Comparison of ENCODE assay signal across 22 mouse cellular contexts in genomic region chr7:64795554-64795953, GRCm38 (mm10).
DNase-seq lines count a peak whose midpoint lies in the region; ATAC-seq and TF ChIP-seq lines count a peak whose summit lies in the region.
"Had no signal": no experiment of that assay in that cellular context is flagged by ENCODE, and none has a peak within 500 bp of the region (broad histone marks: within the 10 kb centered on the region; RNA-seq: fewer than 3 reads in every experiment).

No protein-coding gene starts in this region.

- no peak overlapping the region for H3K4me3 ChIP-seq in heart, embryonic 13.5 days
- H3K4me3 ChIP-seq in heart, postnatal 0 days (ENCODE audit: low read depth, low read length), result no peak overlapping the region
- H3K4me3 ChIP-seq in kidney, embryonic 16.5 days (ENCODE audit: low read length), result no peak overlapping the region
- H3K4me3 ChIP-seq: embryonic facial prominence, embryonic 12.5 days; forebrain, embryonic 13.5 days; hindbrain, embryonic 12.5 days had no signal

- peak; percentile 57; the same call in 1 of the 2 replicates for ATAC-seq in frontal cortex, adult (ENCODE audit: low TSS enrichment)
- ATAC-seq in heart, embryonic 13.5 days (ENCODE audit: extremely low read depth, insufficient number of reproducible peaks, low FRiP score, low TSS enrichment), result no peak
- ATAC-seq in heart, postnatal 0 days (ENCODE audit: insufficient read depth, low read depth), result no peak
- no peak for ATAC-seq in kidney, embryonic 16.5 days (ENCODE audit: low FRiP score, low TSS enrichment)
- ATAC-seq: activated CD4-positive, CD25-positive, alpha-beta regulatory T cell, adult 4 months; forebrain, embryonic 13.5 days; forebrain, postnatal 0 days; hindbrain, embryonic 16.5 days; inflammation-experienced regulatory T-cells, adult 6 months; intestine, postnatal 0 days had no signal

- H3K4me1 ChIP-seq in heart, embryonic 13.5 days, result peaks cover 21% of the 10 kb centered on the region
- H3K4me1 ChIP-seq in heart, postnatal 0 days (ENCODE audit: control insufficient read depth, insufficient read depth), result peaks cover 19% of the 10 kb centered on the region
- H3K4me1 ChIP-seq in kidney, embryonic 16.5 days (ENCODE audit: insufficient read depth, low read length), result no peaks in the 10 kb centered on the region
- H3K4me1 ChIP-seq: embryonic facial prominence, embryonic 12.5 days; forebrain, embryonic 13.5 days; hindbrain, embryonic 12.5 days had no signal

- no peak for TF ChIP-seq EP300 in heart, postnatal 0 days (IDR thresholded peaks at IDR 0.05; ENCODE audit: low read depth)

- no peaks in the 10 kb centered on the region for H3K36me3 ChIP-seq in heart, embryonic 13.5 days
- no peaks in the 10 kb centered on the region for H3K36me3 ChIP-seq in heart, postnatal 0 days (replicated peaks; ENCODE audit: control insufficient read depth, insufficient read depth, low read length)
- H3K36me3 ChIP-seq in kidney, embryonic 16.5 days (ENCODE audit: insufficient read depth, low read length), result no peaks in the 10 kb centered on the region
- H3K36me3 ChIP-seq: embryonic facial prominence, embryonic 12.5 days; hindbrain, embryonic 12.5 days had no signal

- no peak for DNase-seq in frontal cortex, postnatal 10 days (ENCODE audit: low spot score in 2 of 2)
- DNase-seq in heart, postnatal 4 days, result no peak
- DNase-seq in heart, postnatal 0 days (ENCODE audit: low spot score), result peak; percentile 20
- no peak for DNase-seq in heart, adult 8-10 months (ENCODE audit: low spot score)
- DNase-seq in kidney, postnatal 14 days, result peak; percentile 8
- DNase-seq: adrenal gland, postnatal 14 days; cerebellum, adult 11-12 months; cerebellum, adult 9-10 months; cerebellum, postnatal 25 days; forebrain, postnatal 0 days; heart, postnatal 10 days; kidney, postnatal 10 days had no signal

- H3K27me3 ChIP-seq in heart, embryonic 13.5 days (replicated peaks), result no peaks in the 10 kb centered on the region
- H3K27me3 ChIP-seq in heart, postnatal 0 days (ENCODE audit: control insufficient read depth, insufficient read depth, low read length), result no peaks in the 10 kb centered on the region
- H3K27me3 ChIP-seq in kidney, embryonic 16.5 days (ENCODE audit: insufficient read depth, low read length), result no peaks in the 10 kb centered on the region
- H3K27me3 ChIP-seq: embryonic facial prominence, embryonic 12.5 days; forebrain, embryonic 13.5 days; hindbrain, embryonic 12.5 days had no signal

- no peak for TF ChIP-seq CTCF in heart, postnatal 0 days (IDR thresholded peaks at IDR 0.05; ENCODE audit: low read depth)

- no peaks in the 10 kb centered on the region for H3K9me3 ChIP-seq in heart, embryonic 13.5 days
- no peaks in the 10 kb centered on the region for H3K9me3 ChIP-seq in heart, postnatal 0 days (replicated peaks; ENCODE audit: control insufficient read depth, low read length)
- H3K9me3 ChIP-seq in kidney, embryonic 16.5 days (ENCODE audit: low read length), result no peaks in the 10 kb centered on the region
- H3K9me3 ChIP-seq: embryonic facial prominence, embryonic 12.5 days; hindbrain, embryonic 12.5 days had no signal

- no peak overlapping the region for H3K9ac ChIP-seq in heart, embryonic 13.5 days
- H3K9ac ChIP-seq in heart, postnatal 0 days (replicated peaks; ENCODE audit: low read depth, low read length), result no peak overlapping the region
- no peak overlapping the region for H3K9ac ChIP-seq in kidney, embryonic 16.5 days (replicated peaks; ENCODE audit: low read length)
- H3K9ac ChIP-seq: embryonic facial prominence, embryonic 12.5 days; forebrain, embryonic 13.5 days; forebrain, postnatal 0 days; hindbrain, embryonic 12.5 days had no signal

- H3K27ac ChIP-seq in heart, embryonic 13.5 days (replicated peaks), result peak overlapping the region; percentile 63
- H3K27ac ChIP-seq in heart, postnatal 0 days (ENCODE audit: low read depth), result 0 out of 2 replicates have a peak overlapping the region, but pooled peaks have one; percentile 39
- no peak overlapping the region for H3K27ac ChIP-seq in kidney, embryonic 16.5 days (ENCODE audit: low read length)
- H3K27ac ChIP-seq: embryonic facial prominence, embryonic 12.5 days; forebrain, embryonic 13.5 days; hindbrain, embryonic 12.5 days had no signal

- 60% methylated on average over 6 of the region's 6 CpGs for WGBS in heart, embryonic 13.5 days
- WGBS in heart, postnatal 0 days, result 45% methylated on average over 6 of the region's 6 CpGs
- WGBS in kidney, embryonic 16.5 days, result 85% methylated on average over 6 of the region's 6 CpGs

- H3K4me2 ChIP-seq in heart, embryonic 13.5 days, result no peak overlapping the region
- H3K4me2 ChIP-seq in heart, postnatal 0 days (ENCODE audit: low read depth, low read length), result 0 out of 2 replicates have a peak overlapping the region, but pooled peaks have one; percentile 1
- H3K4me2 ChIP-seq in kidney, embryonic 16.5 days (replicated peaks; ENCODE audit: low read depth, low read length), result no peak overlapping the region
- H3K4me2 ChIP-seq: embryonic facial prominence, embryonic 12.5 days; forebrain, embryonic 13.5 days; hindbrain, embryonic 12.5 days had no signal

Comparison
In these comparisons a context has a peak if more than half of its experiments do, and no peak if none do; other contexts are left out.
1. DNase-seq: peak in heart, postnatal 0 days (single experiment) and kidney, postnatal 14 days (single experiment); none in frontal cortex, postnatal 10 days (0 of 2), heart, postnatal 4 days (single experiment) and heart, adult 8-10 months (single experiment).